Mouse (Mus musculus) activated CD4-positive, CD25-positive, alpha-beta regulatory T cell, adult 4 months (primary cell): ENCODE results near the gene Msrb2. TPM values are rescaled to one million over a fixed set of nuclear protein-coding genes. Genes with fewer than 3 reads are reported as not detected.
A peak's percentile ranks its signal among the peaks of the same experiment; 100 is the strongest.

ENCODE experiments used
- ATAC-seq: one replicate; pipeline ENCODE4 v1.8.0; 2017
- polyA plus RNA-seq, 2 experiments: library from polyadenylated mRNA; unstranded; fragments of 100-300 nt; shearing (Covaris generic); gene quantifications; one replicate each; pipeline ENCODE4 v1.2.1; 2017

The Msrb2 gene
- polyA plus RNA-seq, 2 experiments from 2014 or later = 15.1 to 17.8 TPM

- ATAC-seq = no peak
Observed at GRCm38 (mm10) chr2:19390411-19391143, 19.3 kb downstream of the Msrb2 start.

DNA sequence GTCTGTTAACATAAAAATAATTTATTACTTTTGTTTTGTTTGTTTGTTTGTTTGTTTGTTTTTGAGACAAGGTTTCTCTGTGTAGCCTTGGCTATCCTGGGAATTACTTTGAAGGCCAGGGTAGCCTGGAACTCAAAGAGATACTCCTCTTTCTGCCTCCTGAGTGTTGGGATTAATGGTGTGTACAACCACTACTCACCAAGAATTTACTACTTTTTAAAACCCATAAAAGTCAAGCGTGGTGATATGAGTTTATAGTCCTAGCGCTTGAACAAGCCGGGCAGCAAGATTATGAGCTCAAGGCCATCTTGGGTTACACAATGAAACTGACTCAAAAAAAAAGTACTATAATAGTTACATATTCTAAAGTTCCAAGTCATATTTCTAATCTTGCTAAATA, 20.4 kb downstream of the Msrb2 start:
- ATAC-seq = no peak

DNA sequence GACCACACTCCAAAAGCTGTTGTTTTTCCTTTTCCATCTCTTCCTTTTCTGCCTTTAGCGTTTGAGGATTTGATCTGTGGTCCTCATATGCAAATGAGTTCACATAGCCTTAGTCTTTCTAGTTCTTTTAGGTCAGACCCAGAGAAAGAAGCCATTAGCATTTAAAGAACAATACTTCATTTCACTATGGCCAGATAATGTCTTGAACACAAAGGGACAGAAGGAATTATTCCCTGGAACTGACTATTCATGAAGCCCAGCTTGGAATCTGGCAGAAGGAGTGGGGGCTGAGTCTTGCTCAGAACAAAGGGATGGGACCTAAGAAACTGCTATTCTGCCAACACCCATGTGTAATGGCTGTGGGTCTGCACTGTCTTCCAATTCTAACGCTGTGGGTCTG, 21.6 kb downstream of the Msrb2 start:
- no peak for ATAC-seq

- no peak for ATAC-seq
Observed at GRCm38 (mm10) chr2:19405409-19405808, 34.2 kb downstream of the Msrb2 start.

- no peak for ATAC-seq
Observed at GRCm38 (mm10) chr2:19406531-19406930, 35.3 kb downstream of the Msrb2 start.

DNA sequence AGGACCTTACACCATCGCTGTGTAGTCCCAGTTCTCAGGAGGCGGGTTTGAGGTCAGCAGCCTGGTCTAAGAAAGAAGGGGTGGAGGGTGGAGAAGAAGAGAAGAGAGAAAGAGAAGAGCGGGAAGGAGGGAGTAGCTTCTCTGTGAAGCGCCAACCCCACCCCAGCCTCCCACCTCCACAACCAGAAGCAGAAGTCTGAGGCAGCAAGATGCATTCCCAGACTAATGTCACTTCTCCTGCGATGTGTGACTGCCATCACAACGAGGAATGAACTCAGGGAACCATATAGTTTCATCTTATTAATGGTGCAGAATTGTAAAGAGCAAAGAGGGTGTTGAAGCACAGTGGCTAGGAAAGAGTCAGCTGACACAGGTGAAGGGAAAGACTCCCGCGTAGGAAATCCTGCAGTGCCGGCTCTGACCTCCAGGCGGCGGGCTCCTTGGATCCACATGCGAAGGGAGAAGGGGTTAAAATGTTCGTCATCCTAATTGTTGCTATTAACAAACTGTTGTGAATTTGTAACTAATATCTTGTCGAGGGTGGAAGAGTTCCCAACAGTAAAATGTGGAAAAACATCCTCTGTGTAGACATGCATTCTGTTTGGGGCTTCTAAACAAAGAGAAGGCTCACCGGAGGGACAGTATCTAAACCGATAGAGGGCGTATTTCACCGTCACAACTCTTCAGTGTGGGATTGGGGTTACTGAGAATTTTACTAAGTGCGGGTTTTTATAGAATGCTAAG, 43.2 kb downstream of the Msrb2 start:
- ATAC-seq = peak; percentile 80

- ATAC-seq = peak; percentile 79
Observed at GRCm38 (mm10) chr2:19415063-19415521, 43.9 kb downstream of the Msrb2 start.

DNA sequence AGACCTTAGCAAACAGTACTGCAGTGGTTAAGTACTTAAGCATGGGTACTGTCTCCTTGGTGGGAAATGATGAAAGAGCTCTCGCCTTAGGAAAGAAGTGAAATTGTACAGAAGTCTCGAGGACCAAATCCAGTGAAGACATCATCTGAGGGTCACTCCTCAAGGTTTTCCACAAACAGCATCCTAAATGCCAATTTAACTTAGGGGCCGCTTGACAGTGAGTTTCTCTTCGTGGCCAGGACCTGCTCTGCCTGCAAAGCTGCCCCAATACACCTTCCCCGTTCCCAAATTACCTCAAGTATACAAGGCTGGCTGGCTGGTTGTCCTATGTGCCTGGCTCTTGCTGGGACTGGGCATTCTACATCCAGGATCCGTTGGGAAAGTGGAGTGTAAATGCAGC, 44.8 kb downstream of the Msrb2 start:
- no peak for ATAC-seq

DNA sequence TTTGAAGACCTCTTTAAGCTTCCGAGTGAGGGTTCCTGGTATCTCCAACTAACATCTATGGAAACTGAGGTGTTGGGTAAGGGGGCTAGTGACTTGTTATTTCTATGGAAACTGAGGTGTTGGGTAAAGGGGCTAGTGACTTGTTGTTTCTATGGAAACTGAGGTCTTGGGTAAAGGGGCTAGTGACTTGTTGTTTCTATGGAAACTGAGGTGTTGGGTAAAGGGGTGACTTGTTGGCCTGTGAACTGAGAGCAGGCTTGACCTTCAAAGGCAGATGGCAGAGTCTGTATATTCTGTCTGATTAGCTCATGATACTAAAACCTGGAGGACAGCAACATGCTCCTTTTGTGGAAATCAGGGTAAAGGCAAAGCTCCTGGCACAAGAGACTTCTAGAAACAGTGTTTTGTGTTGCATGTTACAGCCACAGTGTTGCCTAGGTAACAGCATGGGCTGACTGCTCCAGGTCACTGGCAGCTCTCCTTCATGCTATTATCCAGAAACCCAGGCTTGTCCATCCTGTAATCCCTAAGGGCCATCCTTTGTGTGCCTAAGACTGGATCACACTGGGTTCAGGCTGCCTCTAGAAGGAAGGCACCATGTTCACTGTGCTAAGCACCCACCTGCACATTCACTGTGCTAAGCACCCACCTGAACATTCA, 48.6 kb downstream of the Msrb2 start:
- no peak for ATAC-seq

GRCm38 (mm10) chr2:19422226-19422625, 51.0 kb downstream of the Msrb2 start:
- ATAC-seq = no peak

DNA sequence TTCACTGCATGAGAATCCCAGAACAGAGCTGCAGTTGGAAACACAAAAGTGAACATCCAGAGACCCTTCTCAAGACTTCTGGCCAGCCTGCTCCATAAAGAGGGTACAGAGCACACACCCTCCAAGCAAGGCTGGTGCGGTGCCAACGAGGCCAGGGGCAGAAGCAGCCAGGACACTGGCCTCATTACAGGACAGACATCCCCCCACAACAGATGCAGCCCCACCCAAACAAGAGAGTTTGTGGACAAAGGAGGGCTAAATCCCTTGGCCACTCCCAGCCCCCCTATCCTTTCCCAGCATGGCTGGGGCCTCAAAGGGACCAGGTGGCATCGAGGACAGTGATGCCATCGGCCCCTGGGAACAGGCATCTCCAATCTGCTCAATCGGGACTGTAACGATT, 51.8 kb downstream of the Msrb2 start:
- ATAC-seq = no peak

- no peak for ATAC-seq
Observed at GRCm38 (mm10) chr2:19429031-19429430, 57.8 kb downstream of the Msrb2 start.

GRCm38 (mm10) chr2:19429691-19430690, 58.8 kb downstream of the Msrb2 start:
- no peak for ATAC-seq

GRCm38 (mm10) chr2:19430746-19431145, 59.5 kb downstream of the Msrb2 start:
- no peak for ATAC-seq

GRCm38 (mm10) chr2:19431186-19431585, 59.9 kb downstream of the Msrb2 start:
- ATAC-seq = no peak

- ATAC-seq = no peak
Observed at GRCm38 (mm10) chr2:19431614-19432323, 60.5 kb downstream of the Msrb2 start.

GRCm38 (mm10) chr2:19444346-19444745, 73.1 kb downstream of the Msrb2 start:
- no peak for ATAC-seq
